Mouse (Mus musculus): ENCODE results near the gene Pdzd7. TPM values are rescaled to one million over a fixed set of nuclear protein-coding genes. Genes with fewer than 3 reads are reported as not detected.
"Not testable (repeated sequence)": the region's sequence is repeated elsewhere in the genome, so short reads cannot be mapped to it uniquely, and the experiment has no call there.

The Pdzd7 gene
- polyA plus RNA-seq, 1 experiment from 2014 or later: 0.42 TPM

DNA sequence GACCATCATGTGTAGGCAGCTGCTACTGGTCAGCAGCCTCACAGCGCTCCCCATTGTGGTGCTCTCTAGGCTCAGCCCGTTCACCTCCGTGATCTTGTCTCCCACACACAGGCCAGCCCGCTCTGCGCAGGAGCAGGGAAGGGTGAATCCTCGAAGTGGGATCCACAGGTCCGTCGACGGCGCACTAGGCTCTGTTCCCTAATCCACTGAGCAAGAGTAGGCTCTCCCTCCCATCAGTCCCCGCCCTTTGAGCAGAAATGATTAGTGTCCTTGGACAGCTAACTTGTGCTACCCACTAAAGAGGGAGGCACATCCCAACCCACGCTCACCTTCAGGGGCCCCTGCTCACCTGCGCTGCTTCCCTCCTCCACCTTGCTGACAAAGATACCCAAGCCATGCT, 5.3 kb downstream of the Pdzd7 start:
- WGBS: 43% methylated on average over 13 of the region's 13 CpGs
- no peaks in the 10 kb centered on the region for H3K9me3 ChIP-seq (ENCODE audit: control insufficient read depth, low read length)
- DNase-seq (ENCODE audit: low spot score) (no peak), ATAC-seq (replicated peaks; ENCODE audit: low FRiP score, low TSS enrichment, low read depth) (no peak)
- no peak overlapping the region for H3K27ac ChIP-seq (ENCODE audit: low read depth)
- H3K9ac ChIP-seq (ENCODE audit: low read length): no peak overlapping the region
- H3K4me2 ChIP-seq (ENCODE audit: low read length): no peak overlapping the region
- no peaks in the 10 kb centered on the region for H3K4me1 ChIP-seq (replicated peaks; ENCODE audit: control insufficient read depth, insufficient read depth, low read length)
- peaks cover 21% of the 10 kb centered on the region for H3K27me3 ChIP-seq (replicated peaks; ENCODE audit: control insufficient read depth, insufficient read depth, low read length)
- no peaks in the 10 kb centered on the region for H3K36me3 ChIP-seq (ENCODE audit: control insufficient read depth, insufficient read depth, low read length)
- no peak overlapping the region for H3K4me3 ChIP-seq (ENCODE audit: low read depth, low read length)

DNA sequence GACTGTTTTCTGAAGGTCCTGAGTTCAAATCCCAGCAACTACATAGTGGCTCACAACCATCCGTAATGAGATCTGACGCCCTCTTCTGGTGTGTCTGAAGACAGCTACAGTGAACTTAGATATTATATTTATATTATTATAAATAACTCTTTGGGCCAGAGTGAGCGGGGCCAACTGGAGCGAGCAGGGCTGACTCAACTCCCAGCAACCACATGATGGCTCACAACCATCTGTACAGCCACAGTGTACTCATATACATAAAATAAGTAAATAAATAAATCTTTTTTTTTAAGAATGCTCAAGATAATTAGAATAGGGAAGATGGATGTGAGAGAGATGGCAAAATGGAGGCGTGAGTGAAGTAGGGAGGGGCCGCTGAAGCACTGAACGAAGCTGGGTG, 7.3 kb downstream of the Pdzd7 start:
- H3K36me3 ChIP-seq (ENCODE audit: control insufficient read depth, insufficient read depth, low read length); H3K4me1 ChIP-seq (replicated peaks; ENCODE audit: control insufficient read depth, insufficient read depth, low read length); H3K9me3 ChIP-seq (ENCODE audit: control insufficient read depth, low read length); H3K4me2 ChIP-seq (ENCODE audit: low read length); H3K9ac ChIP-seq (ENCODE audit: low read length); ATAC-seq (replicated peaks; ENCODE audit: low FRiP score, low TSS enrichment, low read depth); H3K4me3 ChIP-seq (ENCODE audit: low read depth, low read length); H3K27ac ChIP-seq (ENCODE audit: low read depth); DNase-seq (ENCODE audit: low spot score): not testable (repeated sequence)
- H3K27me3 ChIP-seq (replicated peaks; ENCODE audit: control insufficient read depth, insufficient read depth, low read length): peaks cover 10% of the 10 kb centered on the region
- 89% methylated on average over 7 of the region's 7 CpGs for WGBS

DNA sequence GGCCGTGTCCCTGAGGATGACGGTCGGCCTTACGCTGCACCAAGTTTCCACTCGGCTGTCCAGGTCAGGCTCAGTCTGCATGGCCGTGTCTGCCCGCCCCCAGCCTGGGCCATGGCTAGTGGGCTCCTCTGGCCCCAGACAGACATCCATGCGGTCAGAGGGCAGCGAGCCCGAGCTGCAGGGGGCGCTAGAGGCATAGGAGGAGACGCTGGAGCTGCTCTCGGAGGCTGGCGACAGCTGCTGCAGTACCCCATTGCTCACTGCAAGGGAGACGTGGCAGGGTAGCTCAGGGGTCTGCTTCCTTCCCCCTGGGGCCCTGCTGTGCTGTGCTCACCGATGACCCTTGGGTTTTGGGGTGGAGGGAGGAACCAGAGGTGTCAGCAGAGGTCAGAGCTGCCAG, 8.7 kb downstream of the Pdzd7 start:
- WGBS: 36% methylated on average over 16 of the region's 16 CpGs
- H3K4me3 ChIP-seq (ENCODE audit: low read depth, low read length): no peak overlapping the region
- 0 out of 2 replicates have a peak, but pooled peaks cover 5% of the 10 kb centered on the region for H3K4me1 ChIP-seq (replicated peaks; ENCODE audit: control insufficient read depth, insufficient read depth, low read length)
- H3K36me3 ChIP-seq (ENCODE audit: control insufficient read depth, insufficient read depth, low read length): no peaks in the 10 kb centered on the region
- DNase-seq (ENCODE audit: low spot score): no peak
- H3K4me2 ChIP-seq (ENCODE audit: low read length): no peak overlapping the region
- H3K27me3 ChIP-seq (replicated peaks; ENCODE audit: control insufficient read depth, insufficient read depth, low read length): peaks cover 10% of the 10 kb centered on the region
- ATAC-seq (replicated peaks; ENCODE audit: low FRiP score, low TSS enrichment, low read depth): no peak
- H3K27ac ChIP-seq (ENCODE audit: low read depth): no peak overlapping the region
- H3K9ac ChIP-seq (ENCODE audit: low read length): no peak overlapping the region
- H3K9me3 ChIP-seq (ENCODE audit: control insufficient read depth, low read length): no peaks in the 10 kb centered on the region

DNA sequence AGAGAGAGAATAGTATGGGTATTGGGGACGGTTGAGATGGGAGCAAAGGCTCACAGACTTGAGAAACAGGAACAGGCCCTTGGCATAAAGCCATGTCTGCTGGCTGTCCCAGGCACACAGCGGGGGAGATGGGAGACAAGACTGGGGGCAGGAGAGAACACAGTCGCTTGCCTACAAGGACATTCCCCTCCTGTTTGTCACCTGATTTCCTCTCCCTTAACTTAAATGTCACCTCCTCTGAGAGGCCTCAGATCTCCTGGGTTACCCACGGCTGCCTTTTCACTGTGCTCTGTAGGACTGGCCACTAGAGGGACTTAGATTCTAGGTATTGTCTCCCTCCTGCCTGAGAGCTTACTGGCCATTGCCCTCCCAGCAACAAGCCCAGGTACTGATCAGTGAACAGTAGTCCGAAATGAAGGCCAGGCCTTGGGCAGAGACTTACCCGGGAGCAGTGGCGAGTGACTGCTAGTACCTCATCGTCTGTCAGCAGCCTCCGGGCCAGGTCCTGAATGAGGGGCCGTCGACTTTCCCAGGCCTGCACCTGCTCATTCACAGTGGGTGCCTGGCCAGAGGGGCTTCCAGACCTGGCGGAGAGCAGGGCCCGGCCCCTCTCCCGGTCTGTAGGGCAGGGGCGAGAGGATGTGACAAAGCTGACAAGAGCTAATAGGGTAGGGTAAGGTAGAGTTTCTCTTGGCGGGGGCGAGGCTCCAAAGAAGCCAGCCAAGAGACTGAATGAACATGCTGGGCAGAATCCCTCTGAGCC, 12.8 kb downstream of the Pdzd7 start:
- H3K27ac ChIP-seq (ENCODE audit: low read depth): no peak overlapping the region
- no peak overlapping the region for H3K4me2 ChIP-seq (ENCODE audit: low read length)
- ATAC-seq (replicated peaks; ENCODE audit: low FRiP score, low TSS enrichment, low read depth): no peak; the same call in 1 of the 2 replicates
- H3K4me3 ChIP-seq (ENCODE audit: low read depth, low read length): no peak overlapping the region
- peaks cover 26% of the 10 kb centered on the region for H3K4me1 ChIP-seq (replicated peaks; ENCODE audit: control insufficient read depth, insufficient read depth, low read length)
- WGBS: 50% methylated on average over 17 of the region's 17 CpGs
- H3K36me3 ChIP-seq (ENCODE audit: control insufficient read depth, insufficient read depth, low read length): peaks cover 12% of the 10 kb centered on the region
- H3K9ac ChIP-seq (ENCODE audit: low read length): no peak overlapping the region
- peak; percentile 62 for DNase-seq (ENCODE audit: low spot score)
- H3K9me3 ChIP-seq (ENCODE audit: control insufficient read depth, low read length): no peaks in the 10 kb centered on the region
- H3K27me3 ChIP-seq (replicated peaks; ENCODE audit: control insufficient read depth, insufficient read depth, low read length): no peaks in the 10 kb centered on the region

DNA sequence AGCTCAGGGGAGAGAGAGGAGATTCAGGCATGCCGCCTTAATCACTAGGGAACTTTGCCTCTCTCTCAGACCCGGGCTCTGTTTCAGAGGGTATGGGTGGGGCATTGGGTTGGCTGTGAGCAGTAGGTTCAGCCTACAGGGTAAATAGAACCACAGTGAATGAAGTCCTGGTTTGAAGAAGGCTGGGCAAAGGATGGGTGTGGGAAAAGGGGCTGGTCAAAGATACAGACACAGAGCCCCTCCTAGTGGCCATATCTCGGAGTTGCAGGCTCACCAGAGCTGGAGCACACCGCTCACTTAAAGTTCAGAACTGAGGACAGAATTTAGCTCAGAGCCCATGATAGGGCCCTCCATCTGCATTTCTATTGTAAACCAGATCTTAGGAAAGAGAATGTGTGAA, 13.7 kb downstream of the Pdzd7 start:
- no peak overlapping the region for H3K4me3 ChIP-seq (ENCODE audit: low read depth, low read length)
- no peak overlapping the region for H3K27ac ChIP-seq (ENCODE audit: low read depth)
- no peaks in the 10 kb centered on the region for H3K9me3 ChIP-seq (ENCODE audit: control insufficient read depth, low read length)
- H3K4me2 ChIP-seq (ENCODE audit: low read length): no peak overlapping the region
- H3K36me3 ChIP-seq (ENCODE audit: control insufficient read depth, insufficient read depth, low read length): peaks cover 21% of the 10 kb centered on the region
- 14% methylated on average over 4 of the region's 4 CpGs for WGBS
- DNase-seq (ENCODE audit: low spot score) (peak; percentile 89), ATAC-seq (replicated peaks; ENCODE audit: low FRiP score, low TSS enrichment, low read depth) (peak; percentile 32)
- no peak overlapping the region for H3K9ac ChIP-seq (ENCODE audit: low read length)
- H3K27me3 ChIP-seq (replicated peaks; ENCODE audit: control insufficient read depth, insufficient read depth, low read length): no peaks in the 10 kb centered on the region
- H3K4me1 ChIP-seq (replicated peaks; ENCODE audit: control insufficient read depth, insufficient read depth, low read length): peaks cover 32% of the 10 kb centered on the region

DNA sequence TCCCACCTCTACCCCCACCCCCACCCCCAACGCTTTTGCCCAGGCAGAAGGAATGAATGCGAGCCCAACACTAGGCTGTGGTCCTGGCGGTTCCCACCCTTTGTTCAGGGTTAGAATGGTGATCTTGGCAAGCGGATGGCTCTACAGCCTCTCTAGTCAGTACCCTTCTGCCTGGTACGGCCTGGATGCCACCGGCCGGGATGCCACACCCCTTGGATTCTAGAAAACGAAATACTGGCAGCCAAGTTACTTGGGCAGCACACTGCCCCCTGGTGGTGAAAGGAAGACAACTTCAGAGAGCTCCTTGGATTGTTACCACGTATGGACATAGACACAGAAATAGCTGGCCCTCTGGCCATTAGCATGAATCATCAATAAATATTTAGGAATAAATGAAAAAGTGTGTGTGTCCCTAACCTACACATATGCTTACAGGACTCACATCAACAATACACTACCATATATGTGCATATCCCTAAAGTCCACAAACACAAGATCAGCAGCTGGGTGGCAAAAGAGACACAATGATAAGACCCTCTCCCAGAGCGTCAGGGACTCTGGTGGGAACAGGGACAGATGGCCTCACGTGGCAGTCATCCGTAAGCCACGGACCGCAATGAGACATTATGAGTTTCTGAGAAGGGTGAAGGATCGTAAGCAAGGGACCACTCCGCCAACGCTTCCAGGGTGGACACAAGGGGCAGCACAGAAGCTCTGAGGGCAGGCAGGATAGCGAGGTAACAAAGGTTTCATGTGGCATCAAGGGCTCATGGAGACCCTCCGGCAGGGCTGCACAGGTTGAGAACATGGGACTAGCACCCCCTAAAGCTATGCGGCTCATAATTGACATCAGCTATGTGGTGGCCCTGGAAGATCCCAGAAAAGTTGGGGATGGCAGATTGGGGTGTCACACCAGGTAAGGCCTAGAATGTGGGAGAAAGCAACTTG, 14.5 kb downstream of the Pdzd7 start:
- peak; percentile 81 for DNase-seq (ENCODE audit: low spot score)
- Histone ChIP-seq H3K27ac (ENCODE audit: low read depth) (no peak overlapping the region), H3K9me3 (ENCODE audit: control insufficient read depth, low read length) (no peaks in the 10 kb centered on the region), H3K36me3 (ENCODE audit: control insufficient read depth, insufficient read depth, low read length) (peaks cover 29% of the 10 kb centered on the region), H3K9ac (ENCODE audit: low read length) (no peak overlapping the region), H3K4me1 (replicated peaks; ENCODE audit: control insufficient read depth, insufficient read depth, low read length) (peaks cover 32% of the 10 kb centered on the region), H3K4me3 (ENCODE audit: low read depth, low read length) (peak overlapping the region; percentile 13; the same call in 1 of the 2 replicates), H3K4me2 (ENCODE audit: low read length) (peak overlapping the region; percentile 37), H3K27me3 (replicated peaks; ENCODE audit: control insufficient read depth, insufficient read depth, low read length) (no peaks in the 10 kb centered on the region)
- WGBS: 41% methylated on average over 20 of the region's 20 CpGs
- 0 out of 2 replicates have a peak, but pooled peaks have one; percentile 4 for ATAC-seq (replicated peaks; ENCODE audit: low FRiP score, low TSS enrichment, low read depth)

DNA sequence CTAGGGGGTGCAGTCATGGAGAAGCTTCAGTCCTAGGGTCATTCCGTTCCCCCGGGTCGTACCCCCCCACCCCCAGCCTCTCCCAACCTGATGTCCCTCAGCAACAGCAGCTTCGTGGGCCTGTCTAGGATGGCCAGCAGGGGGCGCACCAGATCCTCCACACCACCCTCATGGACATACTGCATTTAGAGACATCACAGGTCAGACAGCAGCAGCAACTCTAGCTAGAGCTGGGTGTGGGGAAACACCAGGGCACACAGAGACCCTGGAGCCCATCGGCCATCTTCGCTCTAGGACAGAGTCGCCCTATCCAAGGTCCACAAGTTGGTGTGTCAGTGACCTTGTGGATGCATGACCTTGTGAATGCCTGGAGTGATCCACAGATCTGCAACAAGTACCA, 15.4 kb downstream of the Pdzd7 start:
- peak; percentile 80 for DNase-seq (ENCODE audit: low spot score)
- 39% methylated on average over 8 of the region's 8 CpGs for WGBS
- no peak overlapping the region for H3K4me3 ChIP-seq (ENCODE audit: low read depth, low read length)
- no peaks in the 10 kb centered on the region for H3K27me3 ChIP-seq (replicated peaks; ENCODE audit: control insufficient read depth, insufficient read depth, low read length)
- peaks cover 38% of the 10 kb centered on the region for H3K36me3 ChIP-seq (ENCODE audit: control insufficient read depth, insufficient read depth, low read length)
- H3K9me3 ChIP-seq (ENCODE audit: control insufficient read depth, low read length): no peaks in the 10 kb centered on the region
- no peak overlapping the region for H3K4me2 ChIP-seq (ENCODE audit: low read length)
- ATAC-seq (replicated peaks; ENCODE audit: low FRiP score, low TSS enrichment, low read depth): no peak; the same call in 1 of the 2 replicates
- no peak overlapping the region for H3K9ac ChIP-seq (ENCODE audit: low read length)
- H3K27ac ChIP-seq (ENCODE audit: low read depth): no peak overlapping the region
- peaks cover 32% of the 10 kb centered on the region for H3K4me1 ChIP-seq (replicated peaks; ENCODE audit: control insufficient read depth, insufficient read depth, low read length)

DNA sequence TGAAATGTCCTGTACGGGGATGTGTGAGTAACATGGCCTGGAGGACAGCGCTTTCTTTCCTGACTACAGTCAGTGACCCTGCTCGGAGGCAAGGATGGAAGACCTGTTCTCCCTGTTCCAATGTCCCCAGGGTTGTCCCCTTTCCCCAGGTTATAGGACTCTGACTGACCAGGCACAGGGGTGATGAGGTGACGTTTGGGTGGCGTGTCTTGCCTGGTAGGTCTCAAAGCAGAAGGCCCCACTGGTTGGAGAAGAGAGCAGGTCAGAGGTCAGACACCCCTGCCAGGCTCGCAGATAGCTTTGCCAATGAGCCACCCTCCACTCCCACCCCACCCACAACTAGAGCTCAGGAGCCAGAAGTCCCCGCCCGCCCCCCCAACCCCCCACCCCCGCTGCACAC, 15.9 kb downstream of the Pdzd7 start:
- ATAC-seq (replicated peaks; ENCODE audit: low FRiP score, low TSS enrichment, low read depth): no peak
- Histone ChIP-seq H3K9ac (ENCODE audit: low read length) (no peak overlapping the region), H3K27ac (ENCODE audit: low read depth) (no peak overlapping the region), H3K9me3 (ENCODE audit: control insufficient read depth, low read length) (no peaks in the 10 kb centered on the region), H3K4me1 (replicated peaks; ENCODE audit: control insufficient read depth, insufficient read depth, low read length) (peaks cover 32% of the 10 kb centered on the region), H3K36me3 (ENCODE audit: control insufficient read depth, insufficient read depth, low read length) (peaks cover 43% of the 10 kb centered on the region), H3K27me3 (replicated peaks; ENCODE audit: control insufficient read depth, insufficient read depth, low read length) (no peaks in the 10 kb centered on the region), H3K4me2 (ENCODE audit: low read length) (no peak overlapping the region), H3K4me3 (ENCODE audit: low read depth, low read length) (no peak overlapping the region)
- WGBS: 47% methylated on average over 9 of the region's 9 CpGs
- DNase-seq (ENCODE audit: low spot score): no peak
